Mouse (Mus musculus) ES-Bruce4 (cell line): ENCODE results near the gene Rpl12. TPM values are rescaled to one million over a fixed set of nuclear protein-coding genes. Genes with fewer than 3 reads are reported as not detected.

ENCODE experiments used
- H3K27ac ChIP-seq: 2 replicates; pipeline ENCODE4 v1.5.1; 2012; ENCODE audit warnings: low read length, inconsistent platforms; ENCODE audit not compliant: insufficient read depth
- H3K27me3 ChIP-seq: 2 replicates; pipeline ENCODE4 v1.6.1; 2012; ENCODE audit warnings: mild to moderate bottlenecking, low read length, inconsistent platforms; ENCODE audit not compliant: control insufficient read depth, poor library complexity, insufficient read depth, severe bottlenecking
- H3K36me3 ChIP-seq: 2 replicates; pipeline ENCODE4 v1.6.1; 2012; ENCODE audit warnings: inconsistent platforms, mild to moderate bottlenecking, low read length, moderate library complexity; ENCODE audit not compliant: control insufficient read depth, poor library complexity, insufficient read depth, severe bottlenecking
- H3K4me1 ChIP-seq: one replicate; pipeline ENCODE4 v1.8.1; 2011; ENCODE audit warnings: low read length; ENCODE audit not compliant: control insufficient read depth, insufficient read depth
- H3K4me3 ChIP-seq: 2 replicates; pipeline ENCODE4 v1.5.1; 2011; ENCODE audit warnings: low read depth, mild to moderate bottlenecking, low read length
- H3K9ac ChIP-seq: 2 replicates; pipeline ENCODE4 v1.6.1; 2012; ENCODE audit warnings: low read depth, mild to moderate bottlenecking, inconsistent platforms; ENCODE audit not compliant: poor library complexity, severe bottlenecking
- H3K9me3 ChIP-seq: replicated peaks from 2 replicates; pipeline ENCODE4 v1.6.1; 2012; ENCODE audit warnings: mild to moderate bottlenecking, low read length, inconsistent platforms; ENCODE audit not compliant: control insufficient read depth, poor library complexity, insufficient read depth, severe bottlenecking
- CTCF ChIP-seq: IDR thresholded peaks from one replicate; pipeline ENCODE4 v1.8.1; 2011; ENCODE audit warnings: low read depth, low read length
- EP300 ChIP-seq: IDR thresholded peaks from 2 replicates; pipeline ENCODE4 v1.6.1; 2011; ENCODE audit warnings: low read depth, low read length; ENCODE audit not compliant: insufficient read depth
- POLR2A ChIP-seq: IDR thresholded peaks from one replicate; pipeline ENCODE4 v1.8.1; 2011; ENCODE audit warnings: low read length; ENCODE audit not compliant: insufficient read depth
- polyA plus RNA-seq: library from polyadenylated mRNA; stranded (reverse); fragments of >200 nt; gene quantifications from 2 replicates; pipeline ENCODE4 v1.2.4, GENCODE M21; 2011; ENCODE audit warnings: low read depth; ENCODE audit not compliant: missing spikeins, insufficient read depth, insufficient read length

Rpl12 gene
- polyA plus RNA-seq, 1 experiment: 114 TPM

DNA sequence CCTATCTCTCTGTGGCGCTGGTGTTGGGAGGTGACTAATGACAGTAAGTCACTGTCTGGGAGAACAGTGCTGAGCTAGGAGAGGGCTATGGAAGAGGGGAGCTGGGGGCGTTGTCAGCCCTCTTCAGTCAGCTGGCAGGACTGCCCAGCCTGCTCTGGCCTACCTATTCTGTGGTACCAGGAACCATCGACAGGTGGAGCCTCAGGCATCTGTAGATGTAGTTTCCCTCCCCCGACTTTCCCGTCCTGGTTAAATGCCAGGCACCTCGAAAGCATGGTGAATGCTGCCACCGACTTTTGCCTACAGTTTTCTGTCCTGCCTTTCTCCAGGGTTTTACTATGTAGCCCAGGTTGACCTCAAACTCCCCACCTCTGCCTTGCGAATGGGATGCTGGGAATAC lies 4.0 kb upstream of the Rpl12 start:
- H3K4me3 ChIP-seq: no peak overlapping the region
- no peak overlapping the region for H3K9ac ChIP-seq
- no peaks in the 10 kb centered on the region for H3K9me3 ChIP-seq
- H3K27ac ChIP-seq: no peak overlapping the region
- H3K4me1 ChIP-seq: no peaks in the 10 kb centered on the region
- TF ChIP-seq EP300 (no peak), POLR2A (no peak), CTCF (peak; percentile 32)
- H3K27me3 ChIP-seq: no peaks in the 10 kb centered on the region
- peaks cover 12% of the 10 kb centered on the region for H3K36me3 ChIP-seq

DNA sequence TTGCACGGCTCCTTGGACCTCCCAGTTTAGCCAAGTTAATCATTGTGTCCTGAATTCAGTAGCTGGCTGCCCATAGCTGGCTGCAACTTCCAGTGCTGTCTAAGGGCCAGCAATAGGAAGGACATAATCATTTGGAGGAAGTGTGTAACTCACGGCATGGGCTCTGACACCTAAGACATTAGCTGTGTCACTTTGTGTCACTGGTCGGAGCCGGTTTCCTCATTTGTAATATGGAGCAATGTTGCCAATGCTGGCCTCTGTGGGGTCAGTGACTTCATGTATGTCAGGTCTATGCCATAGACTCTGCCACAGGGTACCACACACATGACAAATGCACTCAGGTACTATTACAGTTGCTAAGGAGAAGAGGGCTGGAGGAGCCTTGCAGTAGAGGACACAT lies 1.1 kb upstream of the Rpl12 start:
- peaks cover 34% of the 10 kb centered on the region for H3K36me3 ChIP-seq
- no peaks in the 10 kb centered on the region for H3K4me1 ChIP-seq
- H3K4me3 ChIP-seq: peak overlapping the region; percentile 89
- H3K27ac ChIP-seq: no peak overlapping the region
- peak overlapping the region; percentile 93 for H3K9ac ChIP-seq
- no peaks in the 10 kb centered on the region for H3K9me3 ChIP-seq
- TF ChIP-seq CTCF (no peak), POLR2A (no peak), EP300 (no peak)
- no peaks in the 10 kb centered on the region for H3K27me3 ChIP-seq

DNA sequence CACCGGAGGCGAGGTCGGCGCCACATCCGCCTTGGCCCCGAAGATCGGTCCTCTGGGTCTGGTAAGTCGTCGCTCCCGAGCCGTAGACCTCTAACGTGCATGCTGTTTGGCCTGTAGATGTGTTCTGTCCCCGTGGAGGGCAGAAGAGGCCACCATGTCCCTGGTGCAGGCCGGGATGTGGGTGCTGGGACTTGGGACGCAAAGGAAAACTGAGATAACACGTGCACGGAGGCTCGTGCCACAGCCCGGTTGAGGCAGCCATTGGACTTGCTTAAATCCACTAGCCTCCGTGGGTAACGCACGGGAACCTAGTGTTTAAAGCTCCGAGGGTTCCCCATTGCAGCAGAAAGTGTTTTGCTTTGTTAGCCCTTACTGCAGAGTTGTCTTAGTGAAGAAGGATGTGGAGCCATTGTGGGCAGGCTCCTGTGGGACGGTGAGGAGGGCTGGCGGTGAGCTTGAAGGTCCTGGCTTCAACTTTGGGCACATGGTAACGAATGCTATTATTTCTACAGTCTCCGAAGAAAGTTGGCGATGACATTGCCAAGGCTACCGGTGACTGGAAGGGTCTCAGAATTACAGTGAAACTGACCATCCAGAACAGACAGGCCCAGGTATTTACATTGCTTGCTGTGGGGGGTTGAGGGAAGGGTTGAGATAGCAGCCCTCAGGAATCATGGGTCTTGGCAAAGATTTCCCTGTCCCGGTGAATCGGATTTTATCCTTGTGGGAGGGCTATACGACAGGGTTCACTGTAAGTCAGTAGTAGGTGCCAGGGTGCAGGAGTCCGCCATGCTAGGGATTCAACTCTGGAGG lies 909 bp downstream of the Rpl12 start:
- Histone ChIP-seq H3K4me1 (no peaks in the 10 kb centered on the region), H3K27me3 (no peaks in the 10 kb centered on the region), H3K27ac (peak overlapping the region; percentile 73), H3K9me3 (no peaks in the 10 kb centered on the region), H3K4me3 (peak overlapping the region; percentile 89), H3K36me3 (peaks cover 34% of the 10 kb centered on the region), H3K9ac (peak overlapping the region; percentile 93)
- TF ChIP-seq CTCF (no peak), EP300 (no peak), POLR2A (peak; percentile 1)

DNA sequence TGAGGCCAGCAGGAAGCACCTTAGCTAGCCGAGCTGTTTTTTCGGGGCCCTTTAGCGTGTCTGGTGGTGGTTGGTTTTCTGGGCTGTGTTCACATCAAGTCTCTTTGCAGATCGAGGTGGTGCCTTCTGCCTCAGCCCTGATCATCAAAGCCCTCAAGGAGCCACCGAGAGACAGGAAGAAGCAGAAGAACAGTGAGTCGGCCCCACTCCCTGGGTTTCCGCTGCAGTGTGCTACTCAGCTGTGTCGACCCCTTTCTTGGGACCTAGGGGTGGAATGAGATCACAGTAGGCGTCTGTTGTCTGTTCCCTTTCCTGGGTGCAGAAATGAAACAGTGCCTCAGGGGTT lies 1.5 kb downstream of the Rpl12 start:
- H3K4me1 ChIP-seq: no peaks in the 10 kb centered on the region
- TF ChIP-seq CTCF: no peak
- TF ChIP-seq POLR2A: no peak
- no peak for TF ChIP-seq EP300
- peaks cover 33% of the 10 kb centered on the region for H3K36me3 ChIP-seq
- peak overlapping the region; percentile 93 for H3K9ac ChIP-seq
- no peaks in the 10 kb centered on the region for H3K27me3 ChIP-seq
- H3K27ac ChIP-seq: peak overlapping the region; percentile 73
- H3K4me3 ChIP-seq: peak overlapping the region; percentile 89
- H3K9me3 ChIP-seq: no peaks in the 10 kb centered on the region

DNA sequence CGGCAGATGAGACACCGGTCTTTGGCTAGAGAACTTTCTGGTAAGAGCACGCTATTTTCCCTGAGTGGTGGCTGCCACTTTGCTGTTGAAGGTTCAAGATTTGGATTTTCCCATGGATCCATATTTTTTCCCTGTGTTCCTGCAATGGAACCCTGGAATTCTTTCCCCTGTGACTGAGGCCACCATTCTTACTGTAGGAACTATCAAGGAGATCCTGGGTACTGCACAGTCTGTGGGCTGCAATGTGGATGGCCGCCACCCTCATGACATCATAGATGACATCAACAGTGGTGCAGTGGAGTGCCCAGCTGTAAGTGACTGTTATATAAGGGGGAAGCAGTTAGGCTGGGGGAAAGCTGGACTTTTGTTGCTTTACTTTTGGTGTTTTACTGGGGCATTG lies 2.2 kb downstream of the Rpl12 start:
- Histone ChIP-seq H3K27me3 (no peaks in the 10 kb centered on the region), H3K4me3 (peak overlapping the region; percentile 89), H3K9ac (peak overlapping the region; percentile 93), H3K36me3 (peaks cover 32% of the 10 kb centered on the region), H3K27ac (peak overlapping the region; percentile 73), H3K4me1 (no peaks in the 10 kb centered on the region), H3K9me3 (no peaks in the 10 kb centered on the region)
- TF ChIP-seq POLR2A (no peak), CTCF (no peak), EP300 (no peak)

DNA sequence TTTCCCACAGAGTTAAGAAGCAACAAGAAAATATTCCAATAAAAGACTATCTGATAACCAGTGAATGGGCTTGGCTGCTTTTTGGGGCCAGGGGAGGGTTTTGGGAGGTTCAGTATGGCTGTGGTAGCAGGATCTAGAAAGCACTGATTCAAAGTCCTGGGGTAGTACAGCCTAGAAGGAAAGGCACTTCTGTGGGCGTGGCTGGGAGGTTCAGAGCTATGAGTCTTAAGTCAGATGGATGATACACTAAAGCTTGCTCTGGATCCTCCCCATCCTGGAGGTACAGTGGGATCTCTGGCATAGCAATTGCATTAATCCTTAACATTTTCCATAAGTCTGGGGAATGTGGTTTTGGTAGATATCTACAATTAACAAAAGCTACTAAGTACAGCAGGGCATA lies 2.6 kb downstream of the Rpl12 start:
- no peaks in the 10 kb centered on the region for H3K4me1 ChIP-seq
- no peak overlapping the region; the same call in 1 of the 2 replicates for H3K4me3 ChIP-seq
- H3K9ac ChIP-seq: peak overlapping the region; percentile 93; the same call in 1 of the 2 replicates
- H3K9me3 ChIP-seq: no peaks in the 10 kb centered on the region
- TF ChIP-seq CTCF (no peak), EP300 (no peak), POLR2A (no peak)
- peaks cover 32% of the 10 kb centered on the region for H3K36me3 ChIP-seq
- H3K27me3 ChIP-seq: no peaks in the 10 kb centered on the region
- H3K27ac ChIP-seq: peak overlapping the region; percentile 17; the same call in 1 of the 2 replicates
